Mouse (Mus musculus): ENCODE data around the gene Adk.

DNA sequence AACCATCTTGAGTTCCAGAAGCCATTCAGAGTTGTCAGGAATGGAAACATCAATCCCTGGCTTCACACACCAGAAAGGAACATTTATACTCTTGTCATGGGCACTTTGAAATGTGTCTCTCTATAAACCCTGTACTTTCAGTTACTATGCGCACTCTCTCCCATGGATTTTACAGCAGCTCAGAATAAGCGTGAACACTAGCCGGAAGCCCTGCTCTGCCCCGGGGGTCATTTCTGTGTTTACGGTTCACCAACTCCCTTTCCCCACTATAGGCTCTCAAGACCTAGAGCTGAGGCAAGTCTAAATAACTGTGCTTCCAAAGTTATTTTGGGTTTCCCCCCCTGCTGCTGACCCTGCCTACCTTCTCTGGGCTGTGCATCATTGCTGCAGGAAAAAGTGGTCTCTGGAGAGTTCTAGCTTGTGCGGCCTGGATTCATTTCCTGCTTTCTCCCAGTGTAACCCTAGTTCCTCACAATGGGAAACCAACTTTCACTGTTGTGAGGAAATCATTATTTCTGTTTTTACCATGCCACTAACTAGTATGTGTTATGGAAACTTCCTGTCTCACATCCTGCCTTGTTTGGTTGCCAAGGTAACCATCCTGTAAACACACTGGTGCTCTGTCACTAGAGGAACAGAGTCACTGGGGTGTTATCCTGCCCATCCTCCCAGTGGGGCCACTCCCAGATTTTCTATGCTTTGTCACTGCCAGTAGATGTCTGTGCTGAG, 20.4 kb upstream of the Adk start:
- TF ChIP-seq TAL1 (IDR thresholded peaks at IDR 0.05; ENCODE audit: low read length) (no peak), GATA1 (IDR thresholded peaks at IDR 0.05; ENCODE audit: low read length) (no peak)

Measured in erythroblast, embryonic 14.5 days (primary cell).